Mouse (Mus musculus): ENCODE results near the gene Dctd.

- TF ChIP-seq EP300 (IDR thresholded peaks at IDR 0.05; ENCODE audit: low read depth), result no peak
- TF ChIP-seq CTCF (IDR thresholded peaks at IDR 0.05; ENCODE audit: low read depth), result no peak
Measured at GRCm38 (mm10) chr8:48199171-48199570, 100.3 kb downstream of the Dctd start.

All from heart, postnatal 0 days (tissue).